Mouse (Mus musculus): ENCODE data around the gene Armh3. TPM values are rescaled to one million over a fixed set of nuclear protein-coding genes. Genes with fewer than 3 reads are reported as not detected.
A peak's percentile ranks its signal among the peaks of the same experiment; 100 is the strongest.
"Not testable (repeated sequence)": the region's sequence is repeated elsewhere in the genome, so short reads cannot be mapped to it uniquely, and the experiment has no call there.

The Armh3 gene
- polyA plus RNA-seq, 1 experiment, result 5.7 TPM

DNA sequence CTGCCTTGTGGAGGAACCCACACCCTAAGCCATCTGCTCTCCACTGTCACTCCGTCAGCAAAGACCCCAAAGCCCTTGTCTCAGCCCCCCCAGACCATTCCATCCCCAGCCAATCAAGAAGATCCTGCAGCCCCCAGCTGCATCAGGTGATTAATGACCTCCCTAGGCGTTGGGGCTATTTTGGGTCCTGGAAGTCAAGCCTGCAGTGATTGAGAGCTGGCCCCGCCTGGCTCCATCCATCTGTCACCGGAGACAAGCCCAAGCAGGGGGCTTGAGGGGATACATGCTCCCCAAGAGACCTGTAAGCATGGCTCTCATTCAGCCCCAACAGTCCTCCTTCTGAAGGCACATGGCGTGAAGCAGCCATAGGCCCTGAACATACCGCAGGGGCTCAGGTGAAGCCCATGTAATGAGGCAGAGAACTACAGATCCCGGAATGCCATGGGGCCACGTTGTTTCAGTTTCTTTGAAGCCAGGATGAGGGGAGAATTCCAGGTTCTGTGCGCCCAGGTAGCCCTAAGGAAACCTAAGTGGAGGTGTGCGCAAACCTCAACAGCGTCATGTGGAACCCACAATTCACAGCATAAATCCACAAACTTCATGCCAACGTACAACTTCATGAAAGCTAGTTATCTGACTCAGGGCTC, 187.1 kb downstream of the Armh3 start:
- TF ChIP-seq POLR2A (IDR thresholded peaks at IDR 0.05; ENCODE audit: control insufficient read depth, low read depth, low read length) (no peak), CTCF (IDR thresholded peaks at IDR 0.05; ENCODE audit: control insufficient read depth, insufficient read depth, insufficient replicate concordance, low read depth, low read length) (no peak)
- H3K27me3 ChIP-seq (ENCODE audit: control insufficient read depth, insufficient read depth, low read length), result no peaks in the 10 kb centered on the region
- H3K36me3 ChIP-seq (ENCODE audit: control insufficient read depth, insufficient read depth, low read length), result no peaks in the 10 kb centered on the region
- peaks cover 2% of the 10 kb centered on the region for H3K4me1 ChIP-seq (ENCODE audit: control insufficient read depth, insufficient read depth, low read length)
- no peak overlapping the region for H3K27ac ChIP-seq (ENCODE audit: control insufficient read depth, insufficient read depth, low read depth, low read length)
- H3K4me3 ChIP-seq (ENCODE audit: control insufficient read depth, low read depth, low read length), result peak overlapping the region; percentile 65

DNA sequence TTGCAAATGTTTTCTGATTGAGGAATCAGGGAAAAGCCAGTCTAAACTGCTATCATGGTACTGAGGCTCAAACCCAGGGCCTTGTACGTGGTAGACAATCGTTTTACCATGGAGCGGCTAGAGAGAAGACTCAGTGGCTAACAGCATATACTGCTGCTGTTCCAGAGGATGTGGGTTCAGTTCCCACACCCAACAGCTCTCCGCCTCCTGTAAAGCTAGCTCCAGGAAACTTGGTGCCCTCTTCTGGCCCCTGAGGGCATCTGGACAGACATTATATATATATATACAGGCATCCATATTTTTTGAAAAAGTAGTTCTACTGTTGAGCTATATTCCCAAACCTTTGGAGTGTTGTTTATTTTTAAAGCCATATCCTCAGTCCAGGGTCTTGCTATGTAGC, 190.6 kb downstream of the Armh3 start:
- H3K27ac ChIP-seq (ENCODE audit: control insufficient read depth, insufficient read depth, low read depth, low read length), result no peak overlapping the region
- H3K36me3 ChIP-seq (ENCODE audit: control insufficient read depth, insufficient read depth, low read length), result no peaks in the 10 kb centered on the region
- H3K27me3 ChIP-seq (ENCODE audit: control insufficient read depth, insufficient read depth, low read length), result no peaks in the 10 kb centered on the region
- peaks cover 9% of the 10 kb centered on the region for H3K4me1 ChIP-seq (ENCODE audit: control insufficient read depth, insufficient read depth, low read length)
- no peak for TF ChIP-seq POLR2A (IDR thresholded peaks at IDR 0.05; ENCODE audit: control insufficient read depth, low read depth, low read length)
- no peak for TF ChIP-seq CTCF (IDR thresholded peaks at IDR 0.05; ENCODE audit: control insufficient read depth, insufficient read depth, insufficient replicate concordance, low read depth, low read length)
- no peak overlapping the region for H3K4me3 ChIP-seq (ENCODE audit: control insufficient read depth, low read depth, low read length)

DNA sequence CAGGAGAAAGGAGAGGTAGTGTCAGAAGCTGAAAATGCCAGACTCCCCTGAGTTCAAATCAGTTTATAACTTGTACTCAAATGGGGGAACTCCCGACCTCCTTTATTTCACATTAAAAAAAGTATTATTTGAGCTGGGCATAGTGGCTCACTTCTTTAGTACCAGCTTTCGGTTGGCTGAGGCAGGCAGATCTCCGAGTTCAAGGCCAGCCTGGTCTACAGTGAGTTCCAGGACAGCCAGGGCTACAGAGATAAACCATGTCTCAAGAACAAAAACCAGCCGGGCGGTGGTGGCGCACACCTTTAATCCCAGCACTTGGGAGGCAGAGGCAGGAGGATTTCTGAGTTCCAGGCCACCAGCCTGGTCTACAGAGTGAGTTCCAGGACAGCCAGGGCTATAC, 192.5 kb downstream of the Armh3 start:
- not testable (repeated sequence) for H3K27me3 ChIP-seq (ENCODE audit: control insufficient read depth, insufficient read depth, low read length); H3K27ac ChIP-seq (ENCODE audit: control insufficient read depth, insufficient read depth, low read depth, low read length); H3K4me3 ChIP-seq (ENCODE audit: control insufficient read depth, low read depth, low read length); H3K36me3 ChIP-seq (ENCODE audit: control insufficient read depth, insufficient read depth, low read length); H3K4me1 ChIP-seq (ENCODE audit: control insufficient read depth, insufficient read depth, low read length)

DNA sequence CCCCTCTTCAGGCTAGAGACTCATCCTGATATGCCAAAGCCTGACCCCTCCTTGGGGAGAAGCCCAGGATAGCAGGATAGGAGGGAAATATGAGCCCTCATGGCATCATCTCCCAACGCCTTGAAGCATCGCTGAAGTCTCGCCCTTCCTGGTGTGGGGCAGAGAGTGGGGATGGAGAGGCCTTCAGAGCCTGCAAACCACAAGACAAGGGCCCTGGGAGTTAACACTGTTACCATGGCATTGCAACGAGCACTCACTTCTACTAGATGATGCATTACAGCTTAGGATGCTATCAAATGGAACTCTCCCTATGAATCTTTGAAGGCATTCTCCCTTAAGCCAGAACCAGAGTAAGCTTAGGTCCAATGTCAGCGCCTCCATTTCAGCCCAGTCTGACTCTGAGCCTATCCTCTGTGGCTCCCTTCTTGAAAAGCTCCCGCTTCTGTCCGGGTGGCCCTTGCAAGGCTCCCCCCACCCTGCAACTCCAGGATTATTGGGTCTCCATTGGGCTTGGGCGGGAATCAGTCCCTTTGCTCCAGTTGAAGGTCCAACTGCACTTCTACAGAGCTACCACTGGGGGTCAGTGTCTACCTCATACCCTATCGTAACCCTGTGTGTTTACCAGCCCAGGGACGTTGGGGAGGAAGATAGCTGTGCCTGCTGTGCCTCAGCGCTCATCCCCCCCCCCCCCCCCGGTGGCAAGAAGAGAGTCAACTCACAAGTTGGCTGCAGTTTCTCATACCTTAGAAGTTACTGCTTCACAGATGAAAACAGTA, 193.5 kb downstream of the Armh3 start:
- Histone ChIP-seq H3K36me3 (ENCODE audit: control insufficient read depth, insufficient read depth, low read length) (no peaks in the 10 kb centered on the region), H3K27ac (ENCODE audit: control insufficient read depth, insufficient read depth, low read depth, low read length) (no peak overlapping the region), H3K4me3 (ENCODE audit: control insufficient read depth, low read depth, low read length) (no peak overlapping the region), H3K27me3 (ENCODE audit: control insufficient read depth, insufficient read depth, low read length) (no peaks in the 10 kb centered on the region), H3K4me1 (ENCODE audit: control insufficient read depth, insufficient read depth, low read length) (peaks cover 7% of the 10 kb centered on the region; the same call in 1 of the 2 replicates)
- TF ChIP-seq POLR2A (IDR thresholded peaks at IDR 0.05; ENCODE audit: control insufficient read depth, low read depth, low read length) (no peak), CTCF (IDR thresholded peaks at IDR 0.05; ENCODE audit: control insufficient read depth, insufficient read depth, insufficient replicate concordance, low read depth, low read length) (peak; percentile 83)

DNA sequence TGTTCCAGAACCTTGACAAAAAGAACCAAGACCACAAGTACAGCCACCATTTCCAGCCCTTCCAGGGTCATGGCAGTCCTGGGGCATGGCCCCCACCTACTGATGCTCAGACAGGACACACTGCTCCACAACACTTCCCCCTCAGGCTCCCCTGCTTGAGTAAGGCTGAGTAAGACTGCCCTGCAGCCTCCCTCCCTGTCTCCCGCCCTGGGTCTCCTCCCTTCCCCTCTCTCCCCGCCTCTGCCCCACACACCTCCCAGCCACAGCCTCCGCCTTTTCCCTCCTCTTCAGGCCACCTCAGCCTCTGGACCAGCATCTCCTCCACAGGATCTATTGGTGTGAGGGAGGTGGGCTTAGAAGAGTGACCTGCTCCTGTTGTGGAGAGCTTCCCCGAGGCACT, 194.9 kb downstream of the Armh3 start:
- Histone ChIP-seq H3K4me3 (ENCODE audit: control insufficient read depth, low read depth, low read length) (no peak overlapping the region), H3K36me3 (ENCODE audit: control insufficient read depth, insufficient read depth, low read length) (no peaks in the 10 kb centered on the region), H3K27me3 (ENCODE audit: control insufficient read depth, insufficient read depth, low read length) (no peaks in the 10 kb centered on the region), H3K27ac (ENCODE audit: control insufficient read depth, insufficient read depth, low read depth, low read length) (no peak overlapping the region), H3K4me1 (ENCODE audit: control insufficient read depth, insufficient read depth, low read length) (peaks cover 7% of the 10 kb centered on the region; the same call in 1 of the 2 replicates)
- no peak for TF ChIP-seq POLR2A (IDR thresholded peaks at IDR 0.05; ENCODE audit: control insufficient read depth, low read depth, low read length)

DNA sequence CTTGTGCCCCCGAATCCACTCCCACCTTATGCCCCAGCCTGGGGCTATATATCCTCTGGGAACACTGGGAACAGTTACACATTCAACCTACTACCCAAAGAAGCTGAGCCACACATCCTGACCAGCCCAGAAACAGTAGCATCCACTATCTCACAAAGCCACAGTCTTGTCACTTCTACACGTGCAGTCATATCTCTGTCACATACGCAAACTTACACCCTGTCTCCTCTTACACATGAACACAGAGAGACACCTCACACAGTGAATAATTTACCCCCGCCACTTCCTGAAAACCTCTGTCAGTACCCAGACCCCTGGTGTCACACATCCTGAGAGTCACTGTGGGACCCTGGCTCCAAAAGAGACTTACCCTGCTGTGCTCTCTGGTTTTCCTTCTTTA, 195.6 kb downstream of the Armh3 start:
- Histone ChIP-seq H3K27ac (ENCODE audit: control insufficient read depth, insufficient read depth, low read depth, low read length) (no peak overlapping the region), H3K4me1 (ENCODE audit: control insufficient read depth, insufficient read depth, low read length) (peaks cover 7% of the 10 kb centered on the region; the same call in 1 of the 2 replicates), H3K27me3 (ENCODE audit: control insufficient read depth, insufficient read depth, low read length) (no peaks in the 10 kb centered on the region), H3K4me3 (ENCODE audit: control insufficient read depth, low read depth, low read length) (no peak overlapping the region), H3K36me3 (ENCODE audit: control insufficient read depth, insufficient read depth, low read length) (no peaks in the 10 kb centered on the region)
- TF ChIP-seq POLR2A (IDR thresholded peaks at IDR 0.05; ENCODE audit: control insufficient read depth, low read depth, low read length) (no peak), CTCF (IDR thresholded peaks at IDR 0.05; ENCODE audit: control insufficient read depth, insufficient read depth, insufficient replicate concordance, low read depth, low read length) (no peak)

DNA sequence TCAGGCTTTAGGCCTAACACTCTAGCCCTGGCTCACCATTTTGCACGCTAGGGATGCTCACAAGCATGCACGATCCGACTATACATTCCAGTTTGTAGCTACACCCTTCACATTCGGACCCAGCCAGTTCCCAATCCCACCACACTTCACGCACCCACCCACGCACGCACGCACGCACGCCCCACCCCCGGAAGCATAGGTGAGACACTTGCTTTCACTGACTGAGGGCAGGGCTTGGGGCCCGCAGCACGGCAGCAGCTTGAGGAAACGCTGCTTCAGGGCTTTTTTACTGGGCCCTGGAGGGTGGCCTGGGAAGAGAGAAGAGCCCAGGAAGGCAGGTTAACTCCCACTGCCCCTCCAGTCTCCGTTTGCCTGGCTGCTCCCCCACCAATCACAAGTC, 201.4 kb downstream of the Armh3 start:
- no peaks in the 10 kb centered on the region for H3K36me3 ChIP-seq (ENCODE audit: control insufficient read depth, insufficient read depth, low read length)
- no peak for TF ChIP-seq POLR2A (IDR thresholded peaks at IDR 0.05; ENCODE audit: control insufficient read depth, low read depth, low read length)
- no peak for TF ChIP-seq CTCF (IDR thresholded peaks at IDR 0.05; ENCODE audit: control insufficient read depth, insufficient read depth, insufficient replicate concordance, low read depth, low read length)

More for the DNA sequence above, 201.4 kb downstream of the Armh3 start:
- Histone ChIP-seq H3K27me3 (ENCODE audit: control insufficient read depth, insufficient read depth, low read length) (no peaks in the 10 kb centered on the region), H3K4me3 (ENCODE audit: control insufficient read depth, low read depth, low read length) (no peak overlapping the region), H3K4me1 (ENCODE audit: control insufficient read depth, insufficient read depth, low read length) (peaks cover 16% of the 10 kb centered on the region), H3K27ac (ENCODE audit: control insufficient read depth, insufficient read depth, low read depth, low read length) (no peak overlapping the region)

Measured in testis, adult 2 months (tissue).